Mouse (Mus musculus) gastrocnemius, adult 2 months (tissue): ENCODE data around the gene Zfp335. TPM values are rescaled to one million over a fixed set of nuclear protein-coding genes. Genes with fewer than 3 reads are reported as not detected.
A peak's percentile ranks its signal among the peaks of the same experiment; 100 is the strongest.

ENCODE experiments used
- DNase-seq: peaks from one replicate; pipeline ENCODE4 v3.0.0; 2022
- H3K27ac ChIP-seq: fragments of 200-600 bp; 2 replicates; pipeline ENCODE4 v1.8.1; 2022; ENCODE audit warnings: mild to moderate bottlenecking
- H3K4me3 ChIP-seq: fragments of 200-600 bp; 2 replicates; pipeline ENCODE4 v1.8.1; 2022; ENCODE audit warnings: mild to moderate bottlenecking, moderate library complexity
- CTCF ChIP-seq: fragments of 200-600 bp; IDR thresholded peaks from 2 replicates; pipeline ENCODE4 v1.8.1; 2022; ENCODE audit warnings: antibody characterized with exemption, mild to moderate bottlenecking, moderate library complexity
- intact Hi-C: fragments of 180-260 bp; cut with DNase I; formaldehyde crosslinking; loops from one replicate; pipeline ENCODE4 v1.15.1; 2025
- total RNA-seq, 2 experiments: library from RNA; stranded (reverse); gene quantifications; 2 replicates each; pipeline ENCODE4 v1.2.3; 2021

The Zfp335 gene
- total RNA-seq, 2 experiments from 2014 or later = 9.7 to 10.5 TPM

GRCm38 (mm10) chr2:164917371-164917770, 5.8 kb upstream of the Zfp335 start:
- intact Hi-C loops = loop anchor here (5.0 kb wide), 1 partner anchor 100 kb away; no protein-coding TSS in a partner anchor
- Histone ChIP-seq H3K27ac (no peak overlapping the region), H3K4me3 (no peak overlapping the region)
- TF ChIP-seq CTCF = no peak
- DNase-seq = no peak

- no peak for DNase-seq
- Histone ChIP-seq H3K4me3 (no peak overlapping the region), H3K27ac (no peak overlapping the region; the same call in 1 of the 2 replicates)
- no peak for TF ChIP-seq CTCF
- intact Hi-C loops = loop anchor here (5.0 kb wide), 1 partner anchor 100 kb away; no protein-coding TSS in a partner anchor
These were observed 5.3 kb upstream of the Zfp335 start for GRCm38 (mm10) chr2:164916820-164917219.

- intact Hi-C loops = no loop called here
- Histone ChIP-seq H3K27ac (peak overlapping the region; percentile 100), H3K4me3 (no peak overlapping the region)
- no peak for TF ChIP-seq CTCF
- DNase-seq = peak; percentile 55
These were observed 1.9 kb upstream of the Zfp335 start for GRCm38 (mm10) chr2:164913428-164913786.

GRCm38 (mm10) chr2:164912749-164913427, 1.3 kb upstream of the Zfp335 start:
- intact Hi-C loops = no loop called here
- peak overlapping the region; percentile 100 for H3K27ac ChIP-seq
- DNase-seq = no peak
- peak overlapping the region; percentile 100 for H3K4me3 ChIP-seq
- TF ChIP-seq CTCF = no peak

- DNase-seq = peak; percentile 78
- Histone ChIP-seq H3K4me3 (peak overlapping the region; percentile 100), H3K27ac (peak overlapping the region; percentile 100)
- no peak for TF ChIP-seq CTCF
- intact Hi-C loops = no loop called here
These were observed 594 bp upstream of the Zfp335 start for GRCm38 (mm10) chr2:164912151-164912550.

- H3K4me3 ChIP-seq = peak overlapping the region; percentile 100
- DNase-seq = peak; percentile 58
- no peak for TF ChIP-seq CTCF
- intact Hi-C loops = loop anchor here (1.0 to 2.0 kb wide), 2 partner anchors 31 to 78 kb away; partner anchors contain the start of genes Ctsa, Neurl2 and Pcif1
- H3K27ac ChIP-seq = peak overlapping the region; percentile 100
These were observed 1.0 kb downstream of the Zfp335 start for GRCm38 (mm10) chr2:164910360-164911061.

GRCm38 (mm10) chr2:164909542-164909941, 2.0 kb downstream of the Zfp335 start:
- intact Hi-C loops = no loop called here
- peak overlapping the region; percentile 100 for H3K4me3 ChIP-seq

GRCm38 (mm10) chr2:164909100-164909499, 2.5 kb downstream of the Zfp335 start:
- no peak for TF ChIP-seq CTCF
- H3K27ac ChIP-seq = peak overlapping the region; percentile 100; the same call in 1 of the 2 replicates
- H3K4me3 ChIP-seq = peak overlapping the region; percentile 100
- no peak for DNase-seq
- intact Hi-C loops = no loop called here

More at GRCm38 (mm10) chr2:164909542-164909941, 2.0 kb downstream of the Zfp335 start:
- no peak for DNase-seq
- peak overlapping the region; percentile 100 for H3K27ac ChIP-seq
- peak; percentile 54 for TF ChIP-seq CTCF

- TF ChIP-seq CTCF = no peak
- DNase-seq = no peak
- intact Hi-C loops = no loop called here
- Histone ChIP-seq H3K27ac (no peak overlapping the region), H3K4me3 (no peak overlapping the region)
These were observed 3.5 kb downstream of the Zfp335 start for GRCm38 (mm10) chr2:164908011-164908410.

- intact Hi-C loops = no loop called here
These were observed 4.0 kb downstream of the Zfp335 start for GRCm38 (mm10) chr2:164907511-164907910.

GRCm38 (mm10) chr2:164906071-164906470, 5.5 kb downstream of the Zfp335 start:
- intact Hi-C loops = no loop called here
- peak; percentile 51 for TF ChIP-seq CTCF
- H3K4me3 ChIP-seq = no peak overlapping the region
- H3K27ac ChIP-seq = no peak overlapping the region
- DNase-seq = no peak

More at GRCm38 (mm10) chr2:164907511-164907910, 4.0 kb downstream of the Zfp335 start:
- no peak for DNase-seq
- Histone ChIP-seq H3K27ac (no peak overlapping the region), H3K4me3 (no peak overlapping the region)
- TF ChIP-seq CTCF = no peak

GRCm38 (mm10) chr2:164903496-164903895, 8.1 kb downstream of the Zfp335 start:
- intact Hi-C loops = no loop called here
- H3K27ac ChIP-seq = no peak overlapping the region
- no peak for TF ChIP-seq CTCF
- DNase-seq = no peak
- no peak overlapping the region for H3K4me3 ChIP-seq

GRCm38 (mm10) chr2:164901380-164901779, 10.2 kb downstream of the Zfp335 start:
- no peak for TF ChIP-seq CTCF
- no peak overlapping the region for H3K4me3 ChIP-seq
- DNase-seq = peak; percentile 57
- intact Hi-C loops = no loop called here
- peak overlapping the region; percentile 72 for H3K27ac ChIP-seq
